Mouse (Mus musculus): ENCODE data around the gene Col15a1. TPM values are rescaled to one million over a fixed set of nuclear protein-coding genes. Genes with fewer than 3 reads are reported as not detected.

Col15a1 gene
- total RNA-seq, 1 experiment = 0.31 TPM

DNA sequence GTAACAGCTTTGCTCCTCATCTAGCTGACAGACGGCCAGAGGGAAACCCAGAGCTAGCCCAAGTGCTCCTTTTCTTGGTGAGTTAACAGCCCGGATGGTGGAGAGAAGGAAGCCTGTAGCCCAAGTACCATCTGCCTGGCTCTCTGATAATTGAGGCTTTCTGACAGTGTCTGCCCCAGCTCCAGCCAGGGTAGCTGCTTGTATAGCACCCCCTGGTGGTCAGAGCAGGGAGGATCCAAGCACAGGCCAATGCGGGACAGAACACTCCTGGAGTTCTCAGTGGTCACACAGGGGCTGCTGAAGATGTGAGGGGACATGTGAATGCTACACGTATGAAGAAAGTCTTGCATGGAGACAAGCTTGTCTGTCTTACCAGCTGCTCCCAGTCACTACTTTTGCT lies 47.7 kb downstream of the Col15a1 start:
- DNase-seq (ENCODE audit: low read depth, low spot score) = peak; percentile 50
- no peak overlapping the region for H3K9ac ChIP-seq (ENCODE audit: insufficient read depth, low read depth, low read length, poor library complexity, severe bottlenecking)
- H3K27ac ChIP-seq (ENCODE audit: insufficient read depth, low read depth, low read length, poor library complexity, severe bottlenecking) = no peak overlapping the region
- H3K4me1 ChIP-seq (ENCODE audit: control insufficient read depth in 2 of 2, insufficient read depth in 2 of 2, low read length in 2 of 2, poor library complexity in 1 of 2) = no peaks in the 10 kb centered on the region
- no peak for TF ChIP-seq MAFK (IDR thresholded peaks at IDR 0.05; ENCODE audit: insufficient read depth, low read depth, low read length)
- TF ChIP-seq HCFC1 (IDR thresholded peaks at IDR 0.05; ENCODE audit: borderline replicate concordance, insufficient read depth, low read length) = no peak
- TF ChIP-seq ZC3H11A (IDR thresholded peaks at IDR 0.05; ENCODE audit: borderline replicate concordance, low read depth, low read length) = no peak
- TF ChIP-seq ZNF384 (IDR thresholded peaks at IDR 0.05; ENCODE audit: low read depth, low read length) = no peak
- TF ChIP-seq CHD2 (IDR thresholded peaks at IDR 0.05; ENCODE audit: low read depth, low read length) = no peak
- H3K4me3 ChIP-seq (ENCODE audit: insufficient read depth in 1 of 2, low read depth in 1 of 2, low read length in 2 of 2, poor library complexity in 1 of 2, severe bottlenecking in 1 of 2) = no peak overlapping the region
- H3K9me3 ChIP-seq (ENCODE audit: control insufficient read depth, insufficient read depth, low read depth, low read length) = no peaks in the 10 kb centered on the region
- in situ Hi-C loops (cut with MboI; ENCODE audit: low sequenced_read_pairs in 2 of 2, unreplicated experiment in 2 of 2) = no loop called here
- no peaks in the 10 kb centered on the region for H3K36me3 ChIP-seq (ENCODE audit: control insufficient read depth, insufficient read depth, low read length, poor library complexity, severe bottlenecking)

DNA sequence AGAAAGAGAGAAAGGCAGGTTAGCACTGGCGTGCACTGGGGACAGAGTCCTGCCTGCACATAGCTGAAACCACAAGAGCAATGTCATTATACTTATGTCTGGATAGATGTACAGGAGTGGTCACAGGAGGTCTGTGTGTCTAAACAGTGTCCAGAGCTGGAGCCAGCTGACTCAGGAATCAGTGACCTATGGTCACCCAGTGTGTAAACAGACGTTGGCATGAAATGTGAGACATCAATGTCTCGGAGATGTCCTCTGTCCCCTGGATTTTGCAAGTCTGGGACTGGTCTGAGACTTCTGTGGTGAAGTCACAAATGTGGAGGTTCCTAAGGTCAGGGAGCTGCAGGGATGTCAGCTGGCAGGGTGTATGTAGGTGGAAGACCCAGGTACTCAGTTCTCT lies 50.2 kb downstream of the Col15a1 start:
- DNase-seq (ENCODE audit: low read depth, low spot score) = no peak
- Histone ChIP-seq H3K4me1 (ENCODE audit: control insufficient read depth in 2 of 2, insufficient read depth in 2 of 2, low read length in 2 of 2, poor library complexity in 1 of 2) (no peaks in the 10 kb centered on the region), H3K36me3 (ENCODE audit: control insufficient read depth, insufficient read depth, low read length, poor library complexity, severe bottlenecking) (no peaks in the 10 kb centered on the region), H3K9ac (ENCODE audit: insufficient read depth, low read depth, low read length, poor library complexity, severe bottlenecking) (no peak overlapping the region), H3K4me3 (ENCODE audit: insufficient read depth in 1 of 2, low read depth in 1 of 2, low read length in 2 of 2, poor library complexity in 1 of 2, severe bottlenecking in 1 of 2) (no peak overlapping the region), H3K9me3 (ENCODE audit: control insufficient read depth, insufficient read depth, low read depth, low read length) (no peaks in the 10 kb centered on the region), H3K27ac (ENCODE audit: insufficient read depth, low read depth, low read length, poor library complexity, severe bottlenecking) (no peak overlapping the region)
- in situ Hi-C loops (cut with MboI; ENCODE audit: low sequenced_read_pairs in 2 of 2, unreplicated experiment in 2 of 2) = no loop called here
- no peak for TF ChIP-seq HCFC1 (IDR thresholded peaks at IDR 0.05; ENCODE audit: borderline replicate concordance, insufficient read depth, low read length)
- TF ChIP-seq CHD2 (IDR thresholded peaks at IDR 0.05; ENCODE audit: low read depth, low read length) = no peak
- no peak for TF ChIP-seq MAFK (IDR thresholded peaks at IDR 0.05; ENCODE audit: insufficient read depth, low read depth, low read length)
- TF ChIP-seq ZC3H11A (IDR thresholded peaks at IDR 0.05; ENCODE audit: borderline replicate concordance, low read depth, low read length) = no peak
- no peak for TF ChIP-seq ZNF384 (IDR thresholded peaks at IDR 0.05; ENCODE audit: low read depth, low read length)

DNA sequence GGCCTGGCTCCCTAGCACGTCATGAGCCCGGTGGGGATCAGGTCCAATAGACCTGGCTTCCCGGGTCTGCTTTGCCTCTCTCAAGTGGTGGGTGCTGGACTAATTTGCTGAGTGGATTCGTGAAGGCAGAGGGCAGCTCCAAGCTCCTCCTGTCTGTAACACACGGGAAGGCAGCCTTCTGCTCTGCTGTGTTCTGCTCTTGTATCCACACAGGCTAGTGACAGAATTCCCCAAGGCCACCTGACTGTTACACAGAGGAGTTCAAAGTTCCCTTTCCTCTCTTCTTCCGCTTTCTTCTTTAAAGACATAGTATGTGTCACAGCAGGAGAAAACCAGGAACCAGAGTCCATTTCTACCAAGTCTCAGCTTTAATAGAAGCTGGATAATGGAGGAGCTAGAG lies 53.1 kb downstream of the Col15a1 start:
- Histone ChIP-seq H3K9ac (ENCODE audit: insufficient read depth, low read depth, low read length, poor library complexity, severe bottlenecking) (no peak overlapping the region), H3K27ac (ENCODE audit: insufficient read depth, low read depth, low read length, poor library complexity, severe bottlenecking) (no peak overlapping the region), H3K4me1 (ENCODE audit: control insufficient read depth in 2 of 2, insufficient read depth in 2 of 2, low read length in 2 of 2, poor library complexity in 1 of 2) (no peaks in the 10 kb centered on the region), H3K9me3 (ENCODE audit: control insufficient read depth, insufficient read depth, low read depth, low read length) (no peaks in the 10 kb centered on the region), H3K4me3 (ENCODE audit: insufficient read depth in 1 of 2, low read depth in 1 of 2, low read length in 2 of 2, poor library complexity in 1 of 2, severe bottlenecking in 1 of 2) (no peak overlapping the region), H3K36me3 (ENCODE audit: control insufficient read depth, insufficient read depth, low read length, poor library complexity, severe bottlenecking) (no peaks in the 10 kb centered on the region)
- in situ Hi-C loops (cut with MboI; ENCODE audit: low sequenced_read_pairs in 2 of 2, unreplicated experiment in 2 of 2) = no loop called here
- DNase-seq (ENCODE audit: low read depth, low spot score) = no peak
- TF ChIP-seq CHD2 (IDR thresholded peaks at IDR 0.05; ENCODE audit: low read depth, low read length) (no peak), ZNF384 (IDR thresholded peaks at IDR 0.05; ENCODE audit: low read depth, low read length) (no peak), ZC3H11A (IDR thresholded peaks at IDR 0.05; ENCODE audit: borderline replicate concordance, low read depth, low read length) (no peak), HCFC1 (IDR thresholded peaks at IDR 0.05; ENCODE audit: borderline replicate concordance, insufficient read depth, low read length) (no peak), MAFK (IDR thresholded peaks at IDR 0.05; ENCODE audit: insufficient read depth, low read depth, low read length) (no peak)

DNA sequence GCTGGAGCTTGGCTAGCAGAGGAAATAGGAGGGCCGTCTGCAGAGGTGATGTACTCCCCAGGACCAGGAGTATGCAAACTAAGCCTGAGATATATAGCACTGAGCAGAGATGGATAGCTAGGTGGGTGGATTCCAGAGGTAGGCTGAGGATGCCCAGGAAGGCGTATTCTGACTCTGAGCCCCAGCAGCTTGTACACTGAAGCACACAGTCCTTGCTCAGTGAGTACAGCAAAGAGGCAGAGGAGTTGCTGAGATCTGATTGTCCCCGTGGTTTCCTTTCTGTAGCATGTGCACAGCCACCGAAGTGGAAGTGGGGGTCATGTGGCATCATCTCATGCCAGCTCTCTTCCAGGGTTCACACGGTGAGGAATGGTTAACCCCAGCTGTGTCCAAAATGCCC lies 54.0 kb downstream of the Col15a1 start:
- no peak overlapping the region for H3K9ac ChIP-seq (ENCODE audit: insufficient read depth, low read depth, low read length, poor library complexity, severe bottlenecking)
- in situ Hi-C loops (cut with MboI; ENCODE audit: low sequenced_read_pairs in 2 of 2, unreplicated experiment in 2 of 2) = no loop called here
- H3K27ac ChIP-seq (ENCODE audit: insufficient read depth, low read depth, low read length, poor library complexity, severe bottlenecking) = no peak overlapping the region
- DNase-seq (ENCODE audit: low read depth, low spot score) = no peak
- no peak for TF ChIP-seq CHD2 (IDR thresholded peaks at IDR 0.05; ENCODE audit: low read depth, low read length)
- TF ChIP-seq MAFK (IDR thresholded peaks at IDR 0.05; ENCODE audit: insufficient read depth, low read depth, low read length) = no peak
- no peak for TF ChIP-seq HCFC1 (IDR thresholded peaks at IDR 0.05; ENCODE audit: borderline replicate concordance, insufficient read depth, low read length)
- TF ChIP-seq ZNF384 (IDR thresholded peaks at IDR 0.05; ENCODE audit: low read depth, low read length) = no peak
- no peak for TF ChIP-seq ZC3H11A (IDR thresholded peaks at IDR 0.05; ENCODE audit: borderline replicate concordance, low read depth, low read length)
- H3K4me1 ChIP-seq (ENCODE audit: control insufficient read depth in 2 of 2, insufficient read depth in 2 of 2, low read length in 2 of 2, poor library complexity in 1 of 2) = no peaks in the 10 kb centered on the region
- no peak overlapping the region for H3K4me3 ChIP-seq (ENCODE audit: insufficient read depth in 1 of 2, low read depth in 1 of 2, low read length in 2 of 2, poor library complexity in 1 of 2, severe bottlenecking in 1 of 2)
- H3K9me3 ChIP-seq (ENCODE audit: control insufficient read depth, insufficient read depth, low read depth, low read length) = no peaks in the 10 kb centered on the region
- no peaks in the 10 kb centered on the region for H3K36me3 ChIP-seq (ENCODE audit: control insufficient read depth, insufficient read depth, low read length, poor library complexity, severe bottlenecking)

DNA sequence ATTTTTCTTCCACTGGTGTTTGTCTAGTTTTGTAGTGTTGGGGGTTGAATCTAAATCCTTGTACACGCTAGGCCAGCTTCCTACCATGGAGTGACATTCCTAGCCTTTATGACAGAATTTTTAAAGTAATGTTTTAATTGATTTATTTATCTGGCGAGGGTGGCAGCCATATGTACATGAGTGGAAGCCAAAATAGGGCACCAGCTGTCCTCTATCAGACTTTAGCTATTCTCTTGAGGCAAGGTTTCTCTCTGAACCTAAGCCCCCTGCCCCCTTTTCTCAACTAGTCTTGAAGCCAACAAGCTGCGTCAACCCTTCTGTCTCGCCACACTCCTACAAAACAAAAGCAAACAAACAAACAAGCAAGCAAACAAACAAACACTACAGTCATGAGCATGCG lies 57.6 kb downstream of the Col15a1 start:
- no peaks in the 10 kb centered on the region for H3K36me3 ChIP-seq (ENCODE audit: control insufficient read depth, insufficient read depth, low read length, poor library complexity, severe bottlenecking)
- no peaks in the 10 kb centered on the region for H3K4me1 ChIP-seq (ENCODE audit: control insufficient read depth in 2 of 2, insufficient read depth in 2 of 2, low read length in 2 of 2, poor library complexity in 1 of 2)
- H3K4me3 ChIP-seq (ENCODE audit: insufficient read depth in 1 of 2, low read depth in 1 of 2, low read length in 2 of 2, poor library complexity in 1 of 2, severe bottlenecking in 1 of 2) = no peak overlapping the region
- H3K9ac ChIP-seq (ENCODE audit: insufficient read depth, low read depth, low read length, poor library complexity, severe bottlenecking) = no peak overlapping the region
- no peak for TF ChIP-seq MAFK (IDR thresholded peaks at IDR 0.05; ENCODE audit: insufficient read depth, low read depth, low read length)
- TF ChIP-seq HCFC1 (IDR thresholded peaks at IDR 0.05; ENCODE audit: borderline replicate concordance, insufficient read depth, low read length) = no peak
- TF ChIP-seq CHD2 (IDR thresholded peaks at IDR 0.05; ENCODE audit: low read depth, low read length) = no peak
- TF ChIP-seq ZC3H11A (IDR thresholded peaks at IDR 0.05; ENCODE audit: borderline replicate concordance, low read depth, low read length) = no peak
- no peak for TF ChIP-seq ZNF384 (IDR thresholded peaks at IDR 0.05; ENCODE audit: low read depth, low read length)
- H3K9me3 ChIP-seq (ENCODE audit: control insufficient read depth, insufficient read depth, low read depth, low read length) = no peaks in the 10 kb centered on the region
- DNase-seq (ENCODE audit: low read depth, low spot score) = no peak
- in situ Hi-C loops (cut with MboI; ENCODE audit: low sequenced_read_pairs in 2 of 2, unreplicated experiment in 2 of 2) = no loop called here
- H3K27ac ChIP-seq (ENCODE audit: insufficient read depth, low read depth, low read length, poor library complexity, severe bottlenecking) = no peak overlapping the region

Data from ES-E14 (cell line).